Mouse (Mus musculus) spleen, adult 2 months (tissue): ENCODE data around the gene Cxcl17.
"Not testable (repeated sequence)": the region's sequence is repeated elsewhere in the genome, so short reads cannot be mapped to it uniquely, and the experiment has no call there.

ENCODE experiments used
- CTCF ChIP-seq: fragments of 200-500 bp; IDR thresholded peaks from 2 replicates; pipeline ENCODE4 v1.5.1; 2011; ENCODE audit warnings: mild to moderate bottlenecking, inconsistent platforms; ENCODE audit not compliant: insufficient read depth, insufficient read length, insufficient replicate concordance; ENCODE audit errors: extremely low read depth
- POLR2A ChIP-seq: fragments of 200-500 bp; IDR thresholded peaks from 2 replicates; pipeline ENCODE4 v1.6.1; 2011; ENCODE audit warnings: low read depth, low read length, inconsistent platforms

DNA sequence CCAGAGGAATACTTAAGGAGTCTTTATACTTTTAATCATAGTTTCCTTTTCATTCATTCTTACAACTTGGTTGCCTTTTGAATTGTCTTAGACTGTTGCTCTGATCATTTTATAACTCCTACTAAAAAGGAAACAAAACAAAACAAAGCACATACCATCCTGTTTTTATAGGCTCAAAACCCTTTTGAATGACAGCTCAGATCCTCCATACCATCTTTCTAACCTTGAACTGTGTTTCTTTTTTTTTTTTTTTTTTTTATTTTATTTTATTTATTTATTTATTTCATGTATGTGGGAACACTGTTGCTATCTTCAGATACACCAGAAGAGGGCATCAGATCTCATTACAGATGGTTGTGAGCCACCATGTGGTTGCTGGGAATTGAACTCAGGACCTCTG, 13.7 kb downstream of the Cxcl17 start:
- not testable (repeated sequence) for TF ChIP-seq CTCF, POLR2A
